Mouse (Mus musculus) limb, embryonic 13.5 days (tissue): Measurements from ENCODE around the gene Rtbdn. TPM values are rescaled to one million over a fixed set of nuclear protein-coding genes. Genes with fewer than 3 reads are reported as not detected.

ENCODE experiments used
- microRNA-seq: library from miRNA; unstranded; fragments of <30 nt; microRNA quantifications from one replicate; pipeline ENCODE4, GENCODE M21; 2016
- polyA plus RNA-seq: library from polyadenylated mRNA; unstranded; fragments of >200 nt; fragmentation: Nextera tagmentation; extraction: Ambion mirVana; gene quantifications from 2 replicates; pipeline ENCODE4 v1.2.1, GENCODE M21; 2015

Rtbdn gene
- polyA plus RNA-seq, 1 experiment from 2014 or later: 0.47 TPM

Small RNAs within 50 kb of the gene (microRNA-seq; reads per million reads assigned to microRNA genes)
- not detected for gene Gm24197

Other genes with a start within 250 kb of the Rtbdn start
- gene Lyl1, start 245.5 kb upstream of the Rtbdn start, polyA plus RNA-seq: 4.1 and 4.9 TPM in 2 replicates
- 7.1 and 9.8 TPM in 2 replicates for gene G430095P16Rik, start 224.0 kb upstream of the Rtbdn start, polyA plus RNA-seq
- 46.9 and 48.0 TPM in 2 replicates for gene Nfix, start 146.6 kb upstream of the Rtbdn start, polyA plus RNA-seq
- 6.3 TPM in 2 replicates for gene Dand5, start 124.2 kb upstream of the Rtbdn start, polyA plus RNA-seq
- 48.1 and 48.4 TPM in 2 replicates for gene Gadd45gip1, start 115.5 kb upstream of the Rtbdn start, polyA plus RNA-seq
- gene Rad23a, start 106.3 kb upstream of the Rtbdn start, polyA plus RNA-seq: 106 TPM in 2 replicates
- 943 and 1,018 TPM in 2 replicates for gene Calr, start 100.1 kb upstream of the Rtbdn start, polyA plus RNA-seq
- 108 and 109 TPM in 2 replicates for gene Farsa, start 90.0 kb upstream of the Rtbdn start, polyA plus RNA-seq
- gene Syce2, start 74.9 kb upstream of the Rtbdn start, polyA plus RNA-seq: 82.7 and 92.5 TPM in 2 replicates
- 41.7 and 42.1 TPM in 2 replicates for gene Gcdh, start 53.1 kb upstream of the Rtbdn start, polyA plus RNA-seq
- 2.4 and 4.4 TPM in 2 replicates for gene Klf1, start 45.1 kb upstream of the Rtbdn start, polyA plus RNA-seq
- 16.4 and 18.5 TPM in 2 replicates for gene Dnase2a, start 38.4 kb upstream of the Rtbdn start, polyA plus RNA-seq
- gene Mast1, start 9.6 kb upstream of the Rtbdn start, polyA plus RNA-seq: 0.32 and 0.55 TPM in 2 replicates
- not detected in 2 replicates for gene Gm49661, start 22.4 kb downstream of the Rtbdn start, polyA plus RNA-seq
- 961 and 978 TPM in 2 replicates for gene Prdx2, start 22.6 kb downstream of the Rtbdn start, polyA plus RNA-seq
- 90.9 and 93.2 TPM in 2 replicates for gene Rnaseh2a, start 22.8 kb downstream of the Rtbdn start, polyA plus RNA-seq
- gene Junb, start 31.7 kb downstream of the Rtbdn start, polyA plus RNA-seq: 8.2 and 8.4 TPM in 2 replicates
- gene Hook2, start 43.6 kb downstream of the Rtbdn start, polyA plus RNA-seq: 18.6 and 18.8 TPM in 2 replicates
- not detected in 2 replicates for gene Best2, start 67.5 kb downstream of the Rtbdn start, polyA plus RNA-seq
- gene Asna1, start 78.3 kb downstream of the Rtbdn start, polyA plus RNA-seq: 132 TPM in 2 replicates
- 114 and 132 TPM in 2 replicates for gene Trir, start 79.8 kb downstream of the Rtbdn start, polyA plus RNA-seq
- gene Tnpo2, start 89.9 kb downstream of the Rtbdn start, polyA plus RNA-seq: 31.0 and 32.2 TPM in 2 replicates
- 31.6 and 32.2 TPM in 2 replicates for gene Fbxw9, start 113.1 kb downstream of the Rtbdn start, polyA plus RNA-seq
- 0.75 and 0.76 TPM in 2 replicates for gene Gm5741, start 121.0 kb downstream of the Rtbdn start, polyA plus RNA-seq
- gene Dhps, start 124.8 kb downstream of the Rtbdn start, polyA plus RNA-seq: 60.0 and 60.5 TPM in 2 replicates
- gene Wdr83os, start 133.7 kb downstream of the Rtbdn start, polyA plus RNA-seq: 111 and 127 TPM in 2 replicates
- 43.0 and 45.1 TPM in 2 replicates for gene Wdr83, start 134.3 kb downstream of the Rtbdn start, polyA plus RNA-seq
- gene Man2b1, start 136.3 kb downstream of the Rtbdn start, polyA plus RNA-seq: 29.2 and 32.2 TPM in 2 replicates
- gene Zfp791, start 176.1 kb downstream of the Rtbdn start, polyA plus RNA-seq: 2.7 and 3.4 TPM in 2 replicates
- gene Cks1brt, start 204.9 kb downstream of the Rtbdn start, polyA plus RNA-seq: not detected in 2 replicates